25 mouse cellular contexts compared by ENCODE assay signal in the genomic region with DNA sequence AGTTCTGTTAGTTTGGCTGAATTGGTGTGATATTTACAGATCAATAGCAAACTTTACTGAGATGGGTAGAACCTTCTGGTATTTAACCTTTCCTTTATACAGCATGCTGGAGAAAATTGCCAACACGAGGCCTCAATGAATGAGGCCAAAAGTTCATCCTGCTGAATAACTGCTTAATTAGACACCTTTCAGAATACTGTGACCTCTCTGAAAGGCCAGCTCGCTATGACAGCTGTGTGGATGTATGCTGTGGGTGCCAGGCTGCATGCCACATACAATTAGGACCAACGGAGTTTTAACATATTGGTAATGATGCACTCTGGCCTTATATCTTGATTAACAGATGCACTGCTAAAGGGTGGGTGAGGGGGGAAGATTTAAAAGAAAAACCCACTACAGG.
"Had no signal": no experiment of that assay in that cellular context is flagged by ENCODE, and none has a peak within 500 bp of the region (broad histone marks: within the 10 kb centered on the region; RNA-seq: fewer than 3 reads in every experiment).

No protein-coding gene starts in this region.

- H3K36me3 ChIP-seq: heart, embryonic 10.5 days; heart, embryonic 12.5 days; hindbrain, embryonic 10.5 days; hindbrain, embryonic 12.5 days; intestine, embryonic 15.5 days; limb, embryonic 10.5 days; limb, embryonic 12.5 days had no signal

- H3K27ac ChIP-seq: gastrocnemius, adult 2 months; heart, embryonic 10.5 days; hindbrain, embryonic 10.5 days; hindbrain, embryonic 12.5 days; hindbrain, embryonic 14.5 days; intestine, embryonic 15.5 days; left cerebral cortex, adult 2 months; limb, embryonic 10.5 days; limb, embryonic 12.5 days had no signal

- ATAC-seq: hindbrain, embryonic 16.5 days; inflammation-experienced regulatory T-cells, adult 6 months; intestine, embryonic 15.5 days; intestine, postnatal 0 days had no signal

- H3K27me3 ChIP-seq: heart, embryonic 12.5 days; hindbrain, embryonic 12.5 days; intestine, embryonic 15.5 days; limb, embryonic 12.5 days had no signal

- H3K9ac ChIP-seq: heart, embryonic 12.5 days; hindbrain, embryonic 12.5 days; hindbrain, embryonic 14.5 days; intestine, embryonic 15.5 days; limb, embryonic 12.5 days had no signal

- H3K4me3 ChIP-seq: gastrocnemius, adult 2 months; heart, embryonic 10.5 days; heart, embryonic 12.5 days; hindbrain, embryonic 10.5 days; hindbrain, embryonic 12.5 days; intestine, embryonic 15.5 days; left cerebral cortex, adult 2 months; limb, embryonic 10.5 days; limb, embryonic 12.5 days had no signal

- DNase-seq: gastrocnemius, adult 2 months; gastrocnemius, postnatal 10 days; gastrocnemius, postnatal 25 days; heart, adult 18-20 months; heart, postnatal 10 days; heart, postnatal 4 days; kidney, adult 18-20 months; kidney, adult 8-10 months; kidney, postnatal 10 days; kidney, postnatal 25 days; kidney, postnatal 4 days; liver had no signal

- H3K4me2 ChIP-seq: heart, embryonic 12.5 days; hindbrain, embryonic 12.5 days; hindbrain, embryonic 14.5 days; intestine, embryonic 15.5 days; limb, embryonic 12.5 days; liver, embryonic 11.5 days had no signal

- H3K4me1 ChIP-seq: heart, embryonic 10.5 days; heart, embryonic 12.5 days; intestine, embryonic 15.5 days; limb, embryonic 10.5 days; limb, embryonic 12.5 days had no signal

- H3K9me3 ChIP-seq: heart, embryonic 10.5 days; heart, embryonic 12.5 days; hindbrain, embryonic 10.5 days; hindbrain, embryonic 12.5 days; intestine, embryonic 15.5 days; limb, embryonic 10.5 days; limb, embryonic 12.5 days had no signal
